Mouse (Mus musculus) adrenal gland, postnatal 4 days (tissue): ENCODE measurements around the gene Vps37c. TPM values are rescaled to one million over a fixed set of nuclear protein-coding genes. Genes with fewer than 3 reads are reported as not detected.

Experiments used
- DNase-seq, 2 experiments: peaks; one replicate each; pipeline ENCODE4 v3.0.0; 2021 to 2022; ENCODE audit warnings: low spot score in 2 of 2, mixed read lengths in 2 of 2
- total RNA-seq, 2 experiments: library from RNA; stranded (reverse); gene quantifications; 2 replicates each; pipeline ENCODE4 v1.2.3; 2021

The Vps37c gene
- total RNA-seq, 2 experiments from 2014 or later: 27.0 to 28.6 TPM

DNA sequence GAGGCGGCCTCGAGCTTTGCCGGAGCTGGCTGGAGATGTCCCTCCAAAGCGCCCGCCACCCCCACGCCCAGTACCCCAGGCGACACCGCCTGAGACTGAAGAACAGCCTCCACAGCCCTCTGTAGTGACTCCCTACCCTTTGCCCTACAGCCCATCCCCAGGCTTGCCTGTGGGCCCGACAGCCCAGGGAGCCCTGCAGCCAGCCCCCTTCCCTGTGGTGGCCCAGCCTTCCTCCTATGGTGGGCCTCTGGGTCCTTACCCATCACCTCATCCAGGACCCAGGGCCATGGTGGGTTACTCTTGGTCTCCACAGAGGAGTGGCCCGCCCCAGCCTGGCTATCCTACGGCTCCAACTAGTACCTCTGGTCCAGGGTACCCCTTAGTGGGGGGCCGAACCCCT is 24.1 kb downstream of the Vps37c start:
- DNase-seq: no peak

DNA sequence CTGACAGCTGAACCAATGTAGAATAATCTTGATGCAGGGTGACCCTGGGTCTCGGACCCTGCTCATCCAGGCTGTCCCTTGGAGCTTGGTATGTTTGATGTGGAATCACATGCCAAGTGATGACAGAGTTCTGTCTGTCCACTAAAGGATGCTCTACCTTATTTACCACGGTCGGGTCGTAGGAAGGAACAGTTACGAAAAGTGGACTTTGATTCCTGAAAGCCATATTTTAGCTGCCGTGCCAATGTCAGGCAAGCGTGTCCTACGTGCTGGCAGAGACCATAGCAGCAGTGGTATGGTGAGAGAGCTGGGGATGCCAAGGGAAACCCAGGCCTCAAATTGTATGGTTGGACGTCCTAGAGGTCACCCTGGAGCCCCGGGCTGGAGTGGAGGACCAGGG is 25.0 kb downstream of the Vps37c start:
- no peak for DNase-seq

DNA sequence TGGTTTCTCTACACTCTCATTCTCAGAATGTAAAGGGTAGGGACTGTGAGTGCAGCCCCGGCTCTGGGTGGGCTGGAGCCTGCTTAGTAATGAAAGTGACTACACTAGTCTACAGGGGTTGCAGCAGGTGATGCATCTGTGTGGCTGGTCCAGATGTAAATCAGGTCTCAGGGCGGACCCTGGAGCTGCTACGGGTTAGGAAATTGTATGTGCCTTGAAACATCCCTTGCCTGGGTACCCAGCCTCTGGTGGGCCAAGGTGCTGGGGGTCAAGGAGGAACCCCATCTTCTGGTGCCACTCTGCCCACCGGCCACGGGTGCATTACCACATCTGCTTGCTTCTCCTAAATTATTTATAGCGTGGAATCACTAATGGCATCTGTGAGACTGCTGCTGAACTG is 25.6 kb downstream of the Vps37c start:
- DNase-seq: no peak

DNA sequence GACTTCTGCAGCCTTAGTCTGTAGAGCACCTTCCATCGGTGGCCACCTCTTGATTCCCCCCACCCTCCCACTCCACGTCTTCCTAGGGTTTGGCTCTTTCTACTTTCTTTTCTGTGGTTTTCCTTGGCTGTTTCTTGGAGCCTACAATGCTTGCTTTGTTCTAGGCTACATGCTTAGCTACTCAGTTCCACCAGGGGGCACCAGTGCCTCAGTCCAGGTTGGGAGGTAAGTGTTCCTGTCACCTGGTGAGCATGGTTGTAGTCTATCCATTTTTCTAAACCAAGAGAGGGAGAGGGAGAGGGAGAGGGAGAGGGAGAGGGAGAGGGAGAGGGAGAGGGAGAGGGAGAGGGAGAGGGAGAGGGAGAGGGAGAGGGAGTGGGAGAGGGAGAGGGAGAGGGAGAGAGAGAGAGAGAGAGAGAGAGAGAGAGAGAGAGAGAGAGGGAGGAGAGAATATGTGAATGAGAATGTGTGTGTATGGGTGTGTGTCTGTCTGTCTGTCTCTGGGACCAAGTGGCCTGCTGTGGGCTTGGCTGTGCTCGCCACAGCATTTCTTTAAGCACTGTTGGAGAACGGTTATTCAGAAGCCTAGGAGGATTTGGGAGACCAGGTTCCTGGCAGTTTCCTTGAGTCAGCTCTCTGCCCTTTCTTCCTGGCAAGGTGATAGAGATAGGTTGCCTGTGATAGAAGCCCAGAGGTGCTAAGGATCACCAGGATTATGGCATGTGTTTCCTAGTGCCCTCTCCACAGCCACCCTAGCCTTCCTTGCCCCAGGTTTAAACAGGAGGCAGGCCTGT is 26.3 kb downstream of the Vps37c start:
- peak; percentile 32 to 49 for DNase-seq

DNA sequence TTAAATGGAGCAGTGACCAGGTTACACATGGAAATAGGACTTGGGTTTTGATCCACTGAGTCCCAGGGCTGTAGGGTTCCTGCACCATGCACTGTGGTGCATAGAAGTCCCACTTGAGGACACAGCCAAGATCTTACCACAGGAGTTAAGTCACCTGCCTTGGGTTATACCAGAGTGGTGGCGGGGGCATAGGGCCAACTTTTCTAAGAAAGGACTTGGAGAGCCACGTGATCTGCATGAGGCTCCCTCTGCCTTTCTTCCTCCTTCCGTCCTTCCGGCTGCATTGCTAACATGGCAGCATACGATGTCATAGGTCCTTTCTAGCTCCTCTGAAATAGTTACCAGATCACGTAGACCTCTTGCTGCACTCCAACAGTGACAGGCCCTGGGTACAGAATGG is 26.9 kb downstream of the Vps37c start:
- no peak for DNase-seq

DNA sequence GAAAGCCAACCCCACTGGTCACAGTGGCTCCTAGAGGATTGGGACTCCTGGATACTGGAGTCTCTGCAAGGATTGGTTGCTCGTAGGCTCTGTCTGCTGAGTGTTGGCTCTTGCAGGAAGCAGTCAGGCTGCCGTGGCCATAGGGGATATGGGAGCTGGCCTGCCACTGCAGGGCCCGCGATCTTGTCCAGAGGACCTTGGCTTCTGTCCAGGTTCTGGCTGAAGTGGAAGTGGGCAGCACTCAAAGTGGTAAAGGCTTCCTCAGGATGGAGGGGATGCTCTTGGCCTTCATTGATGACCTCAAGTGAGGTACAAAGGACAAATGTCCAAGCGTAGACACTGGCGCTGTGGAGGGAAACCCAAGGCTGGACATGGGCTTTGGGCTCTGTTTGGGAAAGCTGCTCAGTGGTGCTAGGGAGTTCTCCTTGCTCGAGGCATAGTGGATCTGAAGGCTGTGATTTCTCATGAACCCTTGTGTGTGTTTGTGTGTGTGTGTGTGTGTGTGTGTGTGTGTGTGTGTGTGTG is 29.8 kb downstream of the Vps37c start:
- no peak for DNase-seq

DNA sequence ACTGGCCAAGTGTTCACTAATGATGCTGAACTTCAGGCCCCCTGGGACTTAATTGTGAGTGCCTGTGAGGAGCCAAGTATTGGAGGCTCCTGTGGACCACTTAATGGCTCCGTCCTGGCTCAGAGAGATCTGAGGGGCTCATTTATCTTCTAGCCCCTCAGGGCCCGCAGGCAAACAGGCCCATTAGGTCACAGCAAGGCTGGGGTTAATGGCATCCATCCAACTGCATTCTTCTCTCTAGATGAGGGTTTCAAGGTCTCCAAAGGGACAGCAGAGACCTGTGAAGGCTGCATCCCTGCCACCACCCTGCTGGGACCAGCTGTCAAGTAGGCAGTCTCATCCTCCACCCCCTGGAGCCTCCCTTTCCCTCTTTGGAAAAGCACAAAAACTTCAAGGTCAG is 31.2 kb downstream of the Vps37c start:
- no peak for DNase-seq

DNA sequence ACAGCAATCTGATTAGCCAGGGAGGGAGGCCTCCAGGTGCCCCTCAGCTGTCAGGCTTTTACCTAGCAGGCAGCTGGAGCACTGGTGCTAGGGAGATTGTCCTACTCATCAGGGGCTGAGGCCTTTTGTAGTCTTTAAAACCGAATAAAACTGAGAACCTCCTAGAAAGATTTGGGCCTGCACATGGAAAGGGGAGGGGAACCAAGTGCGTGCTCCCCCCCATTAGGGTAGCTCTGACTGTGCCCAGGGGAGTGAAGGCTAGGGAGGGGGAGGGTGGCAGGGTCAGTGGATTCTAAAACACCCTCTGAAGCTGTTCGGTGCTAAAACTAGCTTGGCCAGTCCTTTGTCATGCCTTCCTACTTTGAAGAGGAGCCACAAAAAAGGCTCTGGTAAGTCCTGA is 32.0 kb downstream of the Vps37c start:
- DNase-seq: no peak

DNA sequence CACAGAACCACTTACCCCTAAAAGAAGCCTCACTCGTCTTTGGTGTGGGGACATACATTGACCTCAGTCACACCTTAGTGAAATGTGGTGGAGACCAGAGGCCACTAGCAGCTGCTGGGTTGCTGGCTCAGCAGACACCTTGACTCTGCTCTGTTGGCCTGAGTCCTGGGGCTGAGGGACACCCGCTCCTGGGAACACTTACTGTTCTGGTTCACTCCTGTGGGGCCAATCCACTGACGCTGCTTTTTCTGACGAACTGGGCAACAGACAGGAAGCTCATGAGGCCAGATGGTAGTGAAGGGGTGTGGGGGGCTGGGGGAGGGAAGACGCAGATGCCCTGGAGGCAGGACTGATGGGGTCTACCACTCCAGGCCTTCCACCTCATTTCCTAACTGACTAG is 32.5 kb downstream of the Vps37c start:
- DNase-seq: no peak

DNA sequence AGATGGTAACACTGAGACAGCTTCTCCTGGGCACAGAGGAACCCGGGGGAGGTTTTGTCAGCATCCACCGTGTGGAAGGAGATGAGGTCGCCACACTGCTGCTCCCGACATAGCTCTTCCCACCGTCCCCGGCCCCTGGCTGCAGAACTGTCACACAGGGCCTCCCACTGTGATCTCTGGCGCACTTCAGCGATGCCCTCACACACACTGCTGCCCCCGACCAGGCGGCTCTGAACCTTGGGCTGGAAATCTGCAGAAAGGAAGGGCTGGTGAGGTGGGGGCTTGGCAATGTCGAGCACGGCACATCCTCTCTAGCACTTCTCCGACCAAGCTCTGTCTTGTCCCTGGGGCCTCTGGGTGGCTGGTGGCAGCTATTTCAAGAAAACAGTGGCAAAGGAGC is 34.5 kb downstream of the Vps37c start:
- no peak for DNase-seq

DNA sequence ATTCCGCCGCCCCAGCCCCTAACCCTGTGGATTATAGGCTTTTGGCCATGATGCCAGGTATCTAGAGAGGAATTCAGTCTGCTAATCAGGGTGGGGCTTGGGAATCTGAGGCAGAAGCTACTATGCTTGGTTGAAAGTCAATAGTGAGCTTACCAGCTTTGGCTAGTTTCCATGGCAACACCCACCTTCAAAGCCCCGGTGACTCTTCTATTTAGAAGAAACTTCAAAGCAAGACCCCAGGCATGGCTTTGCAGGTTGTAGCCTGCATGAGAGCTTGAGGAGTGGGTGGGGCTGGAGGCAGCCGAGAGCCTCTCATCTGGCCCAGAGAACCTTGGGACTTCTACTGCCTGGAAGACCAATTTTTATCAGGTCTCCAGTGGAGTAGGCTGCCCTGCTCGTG is 35.1 kb downstream of the Vps37c start:
- no peak for DNase-seq

DNA sequence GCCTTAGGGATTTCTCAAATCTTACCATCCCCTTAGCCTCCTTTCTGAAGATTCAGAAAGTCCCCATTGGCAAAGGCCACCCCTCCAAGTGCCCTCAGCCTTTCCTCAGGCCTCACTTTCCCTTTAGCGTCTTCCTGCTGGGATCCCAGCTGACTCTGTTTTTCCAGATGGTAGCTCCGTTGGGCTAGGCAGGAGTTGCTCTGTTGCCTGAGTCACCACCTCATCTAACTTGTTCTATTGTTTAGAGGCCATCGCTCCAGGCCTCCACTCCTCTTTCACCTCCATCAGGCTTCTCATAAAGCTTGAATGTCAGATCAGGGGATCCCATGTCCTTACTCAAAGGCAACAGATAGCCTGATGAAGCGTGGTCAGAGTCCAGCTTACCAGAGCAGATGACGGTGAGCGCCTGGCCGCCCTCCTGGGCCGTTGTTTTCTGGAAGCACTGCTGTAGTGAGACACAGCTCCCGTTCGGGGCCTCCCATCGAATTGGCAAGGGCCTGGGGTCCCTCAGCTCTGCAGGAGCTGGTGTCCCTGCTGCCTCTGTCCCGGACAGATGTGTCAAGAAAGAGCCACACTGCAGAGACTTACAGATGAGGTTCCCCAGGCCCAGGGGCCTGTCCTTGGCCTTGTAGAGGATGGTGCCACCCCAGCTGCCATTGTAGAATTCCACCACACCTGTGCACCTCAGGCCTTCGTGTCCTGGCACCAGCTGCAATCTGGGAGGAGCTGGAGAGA is 36.3 kb downstream of the Vps37c start:
- DNase-seq: no peak

DNA sequence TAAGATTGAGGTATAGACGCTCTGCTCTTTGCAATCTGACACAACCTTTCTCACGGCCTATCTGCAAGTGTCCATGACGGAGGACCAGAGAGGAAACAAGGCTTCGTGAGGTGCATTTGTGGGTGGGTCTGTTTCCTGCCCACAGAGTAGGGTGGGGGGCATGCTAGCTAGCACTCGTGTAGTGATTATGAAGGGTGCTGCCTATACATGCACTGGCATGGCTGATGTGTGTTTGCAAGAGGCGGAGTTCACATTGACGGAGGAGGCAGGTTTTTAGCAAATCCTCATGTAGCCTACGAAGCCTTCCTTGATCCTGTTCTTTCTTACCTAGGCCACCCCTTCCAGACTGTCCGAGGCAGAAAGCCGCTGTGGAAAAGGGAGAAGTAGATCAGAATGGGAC is 41.4 kb downstream of the Vps37c start:
- DNase-seq: no peak

DNA sequence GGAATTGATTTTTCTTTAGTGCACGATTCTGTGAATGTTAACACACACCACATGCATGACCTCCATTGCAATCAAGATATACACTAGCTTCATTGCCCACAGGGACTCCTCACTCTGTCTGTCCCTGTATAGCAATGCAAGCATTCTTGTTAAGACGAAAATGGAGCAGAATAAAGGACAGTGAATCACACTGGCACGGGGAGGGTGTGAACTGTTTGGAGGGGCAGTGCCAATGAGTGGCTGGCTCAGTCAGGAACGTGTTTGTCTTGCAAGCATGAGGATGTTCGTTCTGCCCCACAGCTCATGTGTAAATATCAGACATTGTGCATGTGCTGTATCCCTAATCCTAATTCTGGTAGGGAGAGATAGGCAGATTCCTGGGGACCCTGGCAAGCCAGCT is 41.9 kb downstream of the Vps37c start:
- DNase-seq: no peak

DNA sequence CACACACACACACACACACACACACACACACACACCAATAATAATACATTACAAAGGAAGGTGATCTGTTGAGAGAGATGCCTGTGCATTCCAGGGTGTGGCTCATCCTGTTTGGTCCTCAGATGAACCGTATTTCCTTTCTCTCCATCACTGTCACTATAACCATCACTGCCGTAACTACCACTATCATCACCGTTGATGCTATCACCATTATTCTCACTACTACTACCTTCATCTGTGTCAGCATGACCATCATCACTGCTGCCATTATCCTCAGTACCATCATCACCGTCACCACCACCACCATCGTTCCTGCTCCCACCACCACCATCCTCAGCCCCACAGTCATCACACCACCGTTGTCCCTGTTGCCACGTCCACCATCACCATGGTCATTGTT is 43.4 kb downstream of the Vps37c start:
- DNase-seq: no peak

DNA sequence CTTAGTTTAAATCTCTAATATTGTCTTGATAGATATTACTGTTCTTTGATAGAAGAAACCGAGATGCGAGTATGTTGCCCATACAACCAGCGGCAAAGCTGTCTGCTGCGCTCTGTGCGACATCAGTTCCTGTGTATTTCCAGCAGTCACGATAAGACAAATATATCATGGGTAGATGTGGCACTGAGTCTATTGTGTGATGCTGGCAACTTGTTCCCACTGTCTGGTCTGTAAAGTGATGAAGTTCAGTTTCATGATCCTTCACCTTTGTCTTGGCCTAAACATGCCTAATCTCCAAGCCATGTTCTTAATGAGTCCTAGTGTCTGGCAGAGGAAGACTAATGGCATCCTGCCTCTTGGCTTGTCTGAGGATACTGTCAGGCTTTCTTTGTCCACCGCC is 44.2 kb downstream of the Vps37c start:
- no peak for DNase-seq

DNA sequence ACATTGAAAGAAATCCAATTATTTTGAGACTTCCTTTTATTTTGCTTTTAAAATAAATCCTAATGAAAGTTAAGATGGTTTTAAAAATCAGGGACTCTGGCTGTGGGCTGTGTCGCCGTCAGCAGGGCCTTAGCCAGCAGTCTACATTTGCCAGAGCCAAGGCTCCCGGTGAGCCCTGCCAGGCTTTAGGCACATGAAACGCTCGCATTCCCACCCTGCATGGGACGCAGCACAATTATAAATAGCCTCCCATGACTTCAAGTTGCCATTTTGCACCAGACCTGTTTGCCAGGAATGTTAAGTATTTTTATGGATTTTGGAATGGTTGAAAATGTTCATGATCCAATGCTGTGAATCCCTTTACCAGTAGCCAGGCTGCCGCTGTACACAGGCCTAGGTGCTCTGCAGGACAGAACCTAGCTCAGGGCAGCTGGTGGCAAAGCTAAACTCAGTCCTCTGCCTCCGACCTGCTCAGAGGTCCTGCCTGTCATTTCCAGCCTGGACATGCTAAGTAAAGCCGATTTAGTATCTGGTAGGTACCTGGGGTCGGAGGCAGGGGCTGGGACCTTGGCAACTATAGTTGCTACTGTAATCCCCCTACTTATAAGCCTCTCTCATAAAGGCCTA is 45.1 kb downstream of the Vps37c start:
- DNase-seq: no peak

DNA sequence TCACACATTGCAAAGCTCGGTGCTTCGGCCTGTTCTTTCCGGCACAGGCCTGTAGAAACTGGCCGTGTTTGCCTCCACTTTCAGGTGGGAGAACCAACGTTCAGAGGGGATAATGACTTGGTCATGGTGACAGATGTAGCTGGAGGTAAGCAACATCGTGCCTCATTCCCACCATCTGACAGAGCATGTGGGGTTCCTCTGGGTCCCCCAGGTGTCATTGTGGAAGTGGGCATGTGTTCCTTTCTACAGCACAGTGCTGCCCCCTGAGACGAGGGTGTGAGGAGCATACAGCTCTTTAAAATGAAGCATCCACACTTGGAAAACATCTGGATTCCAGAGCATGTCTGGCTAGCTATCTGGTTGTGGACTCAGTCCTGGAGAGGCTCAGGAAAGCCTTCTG is 46.0 kb downstream of the Vps37c start:
- DNase-seq: no peak

DNA sequence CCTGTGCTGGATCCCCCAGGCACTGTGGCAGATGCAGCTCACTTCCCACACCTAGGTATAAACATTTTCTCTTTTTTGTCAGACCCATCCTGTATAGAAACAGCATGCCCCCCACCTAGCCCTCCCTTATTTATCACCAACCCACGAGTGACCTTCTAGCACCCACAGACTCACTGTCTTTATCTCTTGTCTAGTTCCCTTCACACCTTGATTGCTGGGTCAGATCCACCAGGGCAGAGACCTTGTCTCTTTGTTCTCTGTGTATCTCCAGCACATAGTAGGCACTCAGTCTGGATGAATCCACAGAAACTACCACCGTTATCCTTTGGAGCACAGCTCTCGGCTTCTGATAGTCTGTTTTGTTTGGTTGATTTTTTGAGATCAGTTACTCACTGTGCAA is 46.5 kb downstream of the Vps37c start:
- no peak for DNase-seq

DNA sequence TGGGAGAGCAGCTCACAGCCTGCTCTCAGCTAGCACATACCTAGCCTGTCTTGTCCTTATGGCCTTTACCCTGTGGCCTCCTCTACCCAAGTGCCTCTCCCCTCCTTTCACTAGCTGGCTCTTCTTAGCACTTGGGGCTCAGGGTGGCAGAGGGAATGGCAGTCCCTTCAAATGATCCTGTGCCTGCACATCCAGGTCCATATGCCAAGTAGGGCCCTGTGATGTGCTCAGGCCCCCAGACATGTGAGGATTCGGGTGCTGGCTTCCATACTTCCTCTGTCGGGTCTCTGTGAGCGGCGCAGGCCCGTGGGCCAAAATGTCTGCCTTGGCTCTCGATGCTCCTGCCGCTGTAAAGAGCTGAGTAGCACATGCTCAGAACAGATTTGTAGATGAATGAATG is 47.3 kb downstream of the Vps37c start:
- DNase-seq: no peak

DNA sequence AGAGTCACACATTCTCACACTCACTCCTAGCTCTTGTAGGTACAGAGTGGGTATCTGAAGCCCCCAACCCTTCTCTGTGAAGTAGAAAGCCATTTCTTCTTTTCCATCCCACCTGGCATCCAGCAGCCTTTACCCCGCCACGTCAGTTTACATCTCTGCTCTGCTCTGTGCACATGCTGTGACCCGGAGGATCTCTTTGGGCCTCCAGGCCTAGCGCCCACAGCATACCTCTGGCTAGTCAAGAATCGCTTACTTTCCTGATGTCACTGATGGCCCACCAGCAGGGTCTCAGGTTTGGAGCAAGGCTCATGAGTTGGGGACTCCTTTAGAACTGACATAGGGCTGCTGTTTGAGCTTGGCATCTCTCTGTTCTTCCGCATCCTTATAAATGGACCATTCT is 49.5 kb downstream of the Vps37c start:
- DNase-seq: no peak

DNA sequence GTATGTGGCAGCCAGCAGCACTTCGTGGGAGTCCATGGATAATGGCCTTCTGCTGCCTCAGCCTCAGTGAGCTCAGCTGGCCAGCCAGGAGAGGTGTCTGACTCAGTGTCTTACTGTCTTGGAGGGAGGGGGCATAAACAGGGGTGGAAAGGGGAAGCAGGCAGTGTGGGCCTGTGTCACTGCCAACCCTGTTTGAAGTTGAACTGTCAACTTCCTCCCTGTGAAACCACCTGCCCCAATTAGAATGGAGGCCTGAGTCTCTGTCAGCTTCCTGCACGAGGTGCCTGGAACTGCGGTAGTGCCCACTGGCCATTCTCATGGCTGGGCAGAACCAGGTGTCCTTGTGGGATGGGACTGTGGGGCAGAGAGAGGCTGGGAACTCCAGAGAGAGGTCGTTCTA is 50.3 kb downstream of the Vps37c start, which contains the start of gene Cd5:
TSS of gene Cd5 (minus strand) at position 192 of the 400 bp plus-strand sequence.
- DNase-seq: no peak
